Mouse (Mus musculus): ENCODE measurements around the gene Syt12.

Syt12 gene

DNA sequence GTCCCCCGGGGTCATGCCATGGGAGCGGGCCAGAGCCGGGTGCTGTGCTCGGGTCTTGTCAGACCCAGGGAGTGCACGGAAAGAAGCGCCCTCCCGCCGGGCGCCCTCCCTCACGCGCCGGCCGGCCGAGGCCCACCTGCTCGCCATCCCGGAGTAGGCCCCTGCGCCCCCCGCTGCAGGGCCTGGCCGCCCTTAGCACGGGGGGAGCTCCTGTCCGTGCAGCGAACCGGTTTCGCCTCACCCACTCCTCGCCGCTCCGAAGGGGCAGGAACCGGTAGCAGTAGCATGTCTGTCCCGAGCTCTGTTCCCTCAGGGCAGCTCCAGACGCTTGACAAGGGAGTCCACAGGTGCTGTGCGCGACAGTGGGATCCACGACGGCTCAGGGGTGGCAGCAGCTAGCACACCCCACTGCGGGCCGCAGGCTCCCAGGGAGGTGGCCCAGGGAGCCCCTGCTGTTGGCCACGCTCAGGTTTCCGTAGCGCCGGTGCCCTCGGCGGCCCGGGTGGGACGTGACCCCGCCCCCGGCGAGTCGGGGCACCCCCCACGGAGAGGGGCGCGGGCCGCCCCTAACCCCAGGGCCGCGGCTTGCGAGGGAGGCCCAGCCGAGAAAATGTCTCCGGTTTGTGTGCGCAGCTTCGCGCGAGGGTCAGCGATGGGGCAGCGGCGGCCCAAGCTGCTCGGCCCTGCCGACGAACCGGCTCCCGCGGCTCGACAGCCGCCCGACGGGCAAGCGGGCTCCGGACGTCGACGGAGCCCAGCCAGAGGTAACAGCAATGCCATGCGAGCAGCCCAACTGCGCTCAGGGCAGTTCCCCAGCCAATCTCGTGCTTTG lies 79.2 kb downstream of the Syt12 start, which contains the start of gene Kdm2a:
TSS of gene Kdm2a (minus strand) at position 488 of the 832 bp plus-strand sequence.
- peak; percentile 61 to 68 for DNase-seq

DNA sequence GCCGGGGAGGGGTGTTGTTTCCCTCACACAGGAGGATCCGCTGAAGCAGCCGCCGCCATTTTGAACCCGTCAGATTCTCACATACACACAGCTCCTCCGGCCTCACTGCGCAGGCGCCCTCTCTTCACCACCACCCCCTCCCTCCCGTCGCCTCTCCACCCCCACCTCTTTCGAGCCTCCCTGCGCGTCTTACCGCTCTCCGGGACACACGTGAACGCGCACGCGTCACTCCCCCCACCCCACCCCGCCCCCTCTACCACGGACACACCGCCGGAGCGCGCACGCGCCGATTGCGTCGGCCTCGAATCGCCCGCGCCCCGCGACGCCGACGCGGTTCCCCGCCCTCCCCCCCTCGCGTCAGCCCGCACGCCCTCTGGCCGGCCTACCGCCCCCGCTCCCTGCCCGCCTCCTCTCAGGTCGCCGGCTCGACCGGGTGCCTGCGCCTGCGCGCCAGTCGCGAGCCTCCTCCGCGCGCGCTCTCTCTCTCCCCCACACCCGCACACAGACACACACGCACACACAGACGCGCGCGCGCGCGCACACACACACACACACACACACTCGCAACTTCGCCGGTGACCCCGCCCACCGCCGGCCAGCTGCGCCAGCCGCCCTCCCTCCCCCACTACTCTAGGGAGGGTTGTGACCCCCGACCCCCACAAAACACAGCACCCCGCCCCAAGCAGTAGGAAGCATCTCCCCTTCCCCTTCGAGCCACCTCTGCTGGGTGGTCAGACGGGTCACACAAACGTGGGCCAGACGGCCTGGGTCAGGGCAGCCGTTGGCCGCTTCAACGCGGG lies 80.0 kb downstream of the Syt12 start:
- DNase-seq = peak; percentile 92 to 94

DNA sequence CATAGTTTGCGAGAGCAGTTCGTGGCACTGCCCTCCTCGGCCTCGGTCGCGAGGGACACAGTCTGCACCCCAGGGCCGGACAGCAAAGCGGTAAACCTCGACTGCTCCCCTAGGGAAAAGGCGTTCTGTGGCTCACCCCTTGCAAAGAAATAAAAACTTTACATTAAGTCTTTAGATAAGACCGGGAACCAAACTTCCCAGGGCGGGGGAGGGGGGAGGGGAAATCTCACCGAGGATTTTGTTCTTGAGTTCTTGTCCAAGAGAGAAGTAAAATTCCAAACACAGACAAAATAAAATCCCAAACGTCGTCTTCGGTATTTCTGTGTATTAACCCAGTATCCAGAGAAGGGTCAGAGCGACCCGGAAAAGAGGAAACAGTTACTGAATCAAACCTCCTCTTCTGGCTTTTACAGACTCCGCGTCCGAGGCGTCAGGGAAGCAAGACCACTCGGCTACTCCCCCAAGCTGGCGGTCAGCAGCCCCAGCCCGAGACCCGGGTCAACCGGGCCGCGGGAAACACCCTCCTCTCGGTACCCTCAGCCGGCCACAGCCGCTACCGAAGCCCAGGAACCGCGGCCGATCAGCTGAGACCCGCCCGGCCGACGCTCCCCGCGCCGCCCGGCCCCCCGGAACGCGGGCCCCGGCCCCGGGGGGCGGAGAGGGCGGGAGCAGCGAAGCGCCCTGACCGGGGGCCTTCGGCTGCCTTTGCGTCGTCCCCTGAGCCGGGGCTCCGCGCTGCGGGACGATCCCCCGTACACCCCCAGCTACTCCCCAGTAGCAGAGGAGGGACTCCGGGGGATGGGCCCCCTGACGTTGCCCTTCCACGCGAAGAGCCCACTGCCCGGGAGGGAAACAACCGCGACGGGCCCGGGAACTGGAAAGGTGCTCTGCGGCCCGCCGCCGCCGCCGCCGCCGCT lies 80.9 kb downstream of the Syt12 start:
- peak; percentile 57 to 58 for DNase-seq
